Mouse (Mus musculus): Measurements from ENCODE around the gene Slc43a3.

Gene Slc43a3

DNA sequence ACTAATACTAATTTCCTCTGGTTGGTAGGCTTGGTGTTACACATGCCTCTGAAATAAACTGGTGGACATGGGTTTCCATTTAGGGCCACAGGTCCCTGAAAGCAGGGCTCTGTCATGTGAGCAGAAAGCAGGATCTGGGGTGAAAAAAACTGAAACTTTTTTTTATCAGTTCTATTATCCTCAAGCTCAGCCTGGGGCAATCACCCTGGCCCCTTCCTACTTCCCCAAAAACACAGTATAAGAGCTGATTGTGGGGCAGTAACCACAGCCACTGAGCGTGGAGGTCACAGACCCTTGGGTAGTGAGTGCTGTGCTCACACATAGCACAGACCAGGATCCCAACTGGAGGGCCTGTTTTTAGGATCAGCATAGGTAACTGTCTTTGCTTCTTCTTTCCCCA lies 51.6 kb downstream of the Slc43a3 start, which contains the start of gene Prg3:
Gene Prg3, plus strand, starts transcription at position 286 of the 400 bp plus-strand sequence.
- no peak for DNase-seq (ENCODE audit: low spot score)

- no peak for DNase-seq (ENCODE audit: low spot score)
Observed at GRCm38 (mm10) chr2:84996376-84996775, 60.0 kb downstream of the Slc43a3 start.

- no peak for DNase-seq (ENCODE audit: low spot score)
Observed at GRCm38 (mm10) chr2:84999486-85000181, 63.3 kb downstream of the Slc43a3 start.

DNA sequence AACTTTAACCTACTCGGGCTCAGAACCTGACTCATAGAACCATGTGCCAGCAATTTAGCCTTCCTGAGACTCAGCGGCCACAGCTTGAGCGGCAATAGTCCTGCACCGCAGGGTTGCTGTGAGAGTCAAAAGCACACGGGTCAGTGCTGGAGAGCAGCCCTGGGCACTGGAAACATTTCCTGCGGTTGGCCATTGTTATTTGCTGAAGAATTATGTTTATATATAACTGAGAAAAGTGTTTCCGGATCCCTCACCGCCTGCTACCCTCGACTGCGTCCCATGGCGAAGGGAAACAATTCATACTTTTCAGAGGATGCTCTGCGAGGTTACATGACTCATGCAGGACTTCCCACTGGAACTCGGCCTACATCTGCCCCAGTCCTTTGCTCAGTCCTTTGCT lies 65.1 kb downstream of the Slc43a3 start:
- no peak for DNase-seq (ENCODE audit: low spot score)

GRCm38 (mm10) chr2:85002575-85002974 lies 66.2 kb downstream of the Slc43a3 start:
- no peak for DNase-seq (ENCODE audit: low spot score)

- peak; percentile 23 for DNase-seq (ENCODE audit: low spot score)
Observed at GRCm38 (mm10) chr2:85004341-85004740, 68.0 kb downstream of the Slc43a3 start.

GRCm38 (mm10) chr2:85006600-85006999 lies 70.2 kb downstream of the Slc43a3 start:
- no peak for DNase-seq (ENCODE audit: low spot score)

- no peak for DNase-seq (ENCODE audit: low spot score)
Observed at GRCm38 (mm10) chr2:85007729-85008128, 71.3 kb downstream of the Slc43a3 start.

Measured in layer of hippocampus, adult 11-12 months (tissue).